Mouse (Mus musculus) spleen, postnatal 14 days (tissue): ENCODE data around the gene Nmnat3.
A peak's percentile ranks its signal among the peaks of the same experiment; 100 is the strongest.
"Not testable (repeated sequence)": the region's sequence is repeated elsewhere in the genome, so short reads cannot be mapped to it uniquely, and the experiment has no call there.

ENCODE experiments used
- DNase-seq, 2 experiments: peaks; one replicate each; pipeline ENCODE4 v3.0.0; 2021 to 2022; ENCODE audit warnings: low spot score in 2 of 2

Gene Nmnat3

DNA sequence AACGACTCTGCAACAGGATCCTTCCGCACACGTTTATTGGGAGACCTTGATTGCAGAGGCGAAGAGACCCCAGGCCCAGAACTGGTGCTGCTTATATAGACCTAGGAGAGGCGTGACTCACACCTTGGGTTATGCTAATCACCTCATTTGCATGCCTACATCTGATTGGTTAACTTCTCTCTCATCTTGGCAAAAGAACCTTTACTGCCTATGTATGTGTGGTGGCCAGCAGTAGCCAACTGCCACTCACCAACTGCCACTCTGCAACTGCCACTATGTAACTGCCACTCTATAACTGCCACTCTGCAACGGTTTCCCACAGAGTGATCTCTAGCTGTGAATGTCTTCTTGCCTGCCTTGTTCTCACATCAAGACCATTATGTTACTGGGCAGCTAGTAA, at the start of gene Nmnat3:
Nmnat3 (plus strand) TSS at position 301 of the 400 bp plus-strand sequence.
- DNase-seq: not testable (repeated sequence)

DNA sequence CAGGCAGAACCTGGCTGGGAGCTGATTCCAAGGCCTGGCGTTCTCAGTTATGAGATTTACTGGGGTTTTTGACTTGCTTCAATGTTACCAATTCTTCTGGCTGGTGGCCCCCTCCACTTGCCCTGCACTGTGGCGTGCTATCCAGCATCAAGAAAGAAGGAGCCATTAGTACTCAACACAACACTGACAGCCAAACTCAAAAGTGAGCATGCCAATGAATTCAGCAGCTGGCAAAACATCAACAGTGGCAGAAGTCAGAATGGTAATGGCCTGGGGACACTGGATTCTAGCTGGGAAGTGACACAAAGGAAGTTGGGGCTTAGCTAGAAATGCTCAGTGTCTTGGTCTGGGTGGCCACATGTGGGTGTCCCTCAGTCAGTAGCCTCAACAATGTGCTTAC, 43.8 kb upstream of the Nmnat3 start:
- no peak for DNase-seq

GRCm38 (mm10) chr9:98244223-98244622, 43.0 kb upstream of the Nmnat3 start:
- DNase-seq: no peak

- DNase-seq: no peak
Observed at GRCm38 (mm10) chr9:98245226-98245625, 42.0 kb upstream of the Nmnat3 start.

GRCm38 (mm10) chr9:98246351-98246750, 40.9 kb upstream of the Nmnat3 start:
- DNase-seq: no peak

GRCm38 (mm10) chr9:98260210-98260609, 27.0 kb upstream of the Nmnat3 start:
- no peak for DNase-seq

DNA sequence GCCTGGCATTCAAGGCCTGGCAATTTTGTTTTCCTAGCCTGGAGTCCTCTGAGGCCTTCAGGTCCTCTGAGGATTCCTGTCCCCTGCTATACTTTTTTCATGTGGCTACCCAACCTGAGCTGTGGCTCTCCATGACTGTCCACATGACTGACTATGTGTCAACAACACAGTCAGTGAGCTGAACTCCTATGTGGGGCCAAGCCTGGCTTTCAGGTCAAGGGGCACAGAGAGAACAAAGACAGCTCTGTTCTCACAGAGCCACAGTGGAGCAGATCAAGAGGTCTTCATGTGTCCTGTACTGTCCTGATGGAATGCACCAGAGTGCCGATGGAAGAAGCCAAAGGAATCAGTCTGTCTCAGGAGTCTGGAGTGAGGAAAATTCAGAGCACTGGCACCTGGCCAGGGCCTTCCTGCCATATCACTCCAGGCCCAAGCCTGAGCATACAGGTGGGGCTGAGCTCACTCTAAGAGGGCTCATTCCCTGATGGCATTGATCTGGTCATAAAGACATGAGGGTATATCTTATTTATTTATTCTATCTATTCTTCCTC, 25.7 kb upstream of the Nmnat3 start:
- no peak for DNase-seq

- no peak for DNase-seq
Observed at GRCm38 (mm10) chr9:98264916-98265315, 22.3 kb upstream of the Nmnat3 start.

GRCm38 (mm10) chr9:98272734-98273133, 14.5 kb upstream of the Nmnat3 start:
- DNase-seq: no peak

GRCm38 (mm10) chr9:98275080-98275479, 12.2 kb upstream of the Nmnat3 start:
- no peak for DNase-seq

- DNase-seq: no peak
Observed at GRCm38 (mm10) chr9:98280162-98280561, 7.1 kb upstream of the Nmnat3 start.

DNA sequence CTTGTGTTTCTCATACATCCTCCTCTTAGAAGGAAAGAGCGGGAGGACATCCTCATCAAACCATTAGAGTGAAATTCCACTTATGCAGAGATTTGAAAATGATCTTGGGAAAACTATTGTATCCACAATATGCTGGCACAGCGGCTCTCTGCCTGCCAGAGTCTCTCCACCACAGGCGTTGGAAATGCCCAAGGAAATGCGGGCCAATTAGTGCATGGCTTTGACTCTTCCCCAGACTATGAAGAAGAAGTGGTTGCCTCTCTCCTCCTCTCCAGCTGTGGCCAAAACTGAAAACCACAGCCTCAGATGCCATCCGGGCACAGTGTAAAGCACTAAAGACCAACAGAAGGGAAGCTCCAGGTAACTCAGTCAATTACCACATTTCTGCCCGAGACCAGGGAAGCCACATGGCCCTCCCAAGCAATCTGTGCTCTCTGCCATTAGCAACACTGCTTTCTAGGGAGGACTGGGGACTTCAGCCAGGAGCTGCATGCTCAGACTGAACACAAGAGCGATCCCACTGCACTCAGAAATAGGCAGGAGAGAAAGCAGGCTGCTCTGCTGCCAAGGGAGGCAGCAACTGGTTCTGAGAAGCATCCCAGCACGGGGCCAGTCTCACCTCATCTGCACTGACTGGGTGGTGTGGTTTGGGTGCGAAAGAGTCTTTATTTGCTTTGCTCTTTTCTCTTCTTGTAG, 1.5 kb upstream of the Nmnat3 start:
- DNase-seq: no peak

- DNase-seq: no peak
Observed at GRCm38 (mm10) chr9:98289665-98290064, 2.4 kb downstream of the Nmnat3 start.

DNA sequence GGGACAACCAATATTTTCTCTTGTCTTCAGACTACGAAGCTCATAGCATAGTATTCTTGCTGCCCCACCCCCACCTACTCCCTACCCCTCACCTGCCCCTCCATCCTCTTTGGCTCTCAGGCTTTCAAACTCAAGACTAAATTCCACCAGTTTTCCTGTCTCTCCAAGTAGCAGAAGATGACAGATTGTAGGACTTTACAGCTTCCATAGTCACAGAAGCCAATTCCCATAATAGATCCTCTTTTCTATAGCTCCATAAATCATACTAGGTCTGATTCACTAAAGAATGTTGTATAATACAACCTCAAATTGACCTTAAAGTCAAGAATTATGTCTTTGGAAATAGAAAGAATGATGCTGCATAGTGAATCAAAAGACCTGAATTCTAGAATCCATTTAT, 3.4 kb downstream of the Nmnat3 start:
- no peak for DNase-seq

GRCm38 (mm10) chr9:98296383-98297201, 9.4 kb downstream of the Nmnat3 start:
- peak; percentile 87 to 88 for DNase-seq

GRCm38 (mm10) chr9:98297234-98297936, 10.2 kb downstream of the Nmnat3 start:
- peak in 1 of 2 experiments; percentile 22 for DNase-seq

DNA sequence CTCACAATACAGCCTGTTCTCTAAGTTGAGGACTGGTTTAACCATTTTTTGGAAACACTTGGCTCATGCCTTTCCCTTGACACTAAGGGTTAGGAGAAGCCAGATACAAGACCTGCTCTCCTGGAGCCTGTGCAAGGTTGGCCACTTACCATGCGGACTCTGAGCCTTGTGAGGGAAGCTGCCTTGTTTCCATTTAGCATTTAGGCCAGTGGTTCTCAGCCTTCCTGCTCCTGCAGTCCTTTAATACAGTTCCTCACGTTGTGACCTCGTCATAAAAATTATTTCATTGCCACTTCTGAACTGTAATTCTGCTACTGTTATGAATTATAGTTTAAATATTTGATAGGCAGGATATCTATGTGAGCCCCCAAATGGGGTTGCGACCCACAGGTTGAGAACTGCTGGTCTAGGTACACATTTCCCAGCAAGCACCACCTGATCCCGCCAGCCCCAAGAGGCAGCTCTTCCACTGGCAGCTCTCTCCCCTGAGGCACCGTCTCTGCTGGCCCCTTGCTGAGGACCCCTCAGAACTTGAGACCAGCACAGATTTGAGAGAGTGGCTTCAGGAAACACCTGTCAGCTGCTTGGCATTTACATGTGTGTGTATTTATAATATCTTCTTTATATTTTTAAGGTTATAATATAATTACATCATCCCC, 10.8 kb downstream of the Nmnat3 start:
- DNase-seq: no peak

- no peak for DNase-seq
Observed at GRCm38 (mm10) chr9:98298761-98299160, 11.5 kb downstream of the Nmnat3 start.

DNA sequence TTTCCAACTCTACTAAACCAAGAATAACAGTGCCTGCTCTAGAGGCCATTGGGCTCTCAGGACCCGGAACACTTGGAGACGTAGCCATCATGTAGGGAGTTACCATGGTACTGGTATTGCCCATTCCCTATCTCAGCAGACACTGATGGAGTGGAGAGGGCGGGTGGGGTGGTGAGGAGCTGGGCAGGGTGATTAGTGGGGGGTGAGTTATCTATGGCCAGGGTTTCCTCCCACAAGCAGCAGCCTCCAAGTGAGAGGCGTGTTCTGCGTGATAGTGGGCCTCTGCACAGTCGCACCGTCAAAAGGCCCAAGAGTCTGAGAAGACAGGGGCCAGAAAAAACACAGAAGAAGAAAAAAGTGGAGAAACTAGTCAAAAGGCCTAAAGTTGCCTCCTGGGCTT, 12.0 kb downstream of the Nmnat3 start:
- DNase-seq: peak; percentile 35

DNA sequence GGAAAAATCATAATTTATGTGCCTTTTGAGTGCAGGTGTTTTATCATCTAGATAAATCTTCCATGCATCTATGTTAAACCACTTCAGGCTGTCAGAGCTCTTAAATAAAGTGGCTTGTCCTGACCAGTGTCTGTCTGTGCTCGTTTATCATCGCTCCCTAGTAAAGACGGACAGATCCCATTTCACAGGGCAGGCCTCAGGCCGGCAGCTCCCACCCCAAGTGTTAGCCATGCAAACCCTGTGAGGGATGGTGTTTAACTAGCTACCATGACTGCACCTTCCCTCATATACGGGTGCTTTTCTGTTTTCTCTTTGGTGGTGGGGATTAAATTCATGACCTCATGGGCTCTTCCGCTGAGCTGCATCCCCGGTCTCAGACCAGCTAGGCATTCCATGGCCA, 13.3 kb downstream of the Nmnat3 start:
- no peak for DNase-seq

- no peak for DNase-seq
Observed at GRCm38 (mm10) chr9:98307011-98307410, 19.8 kb downstream of the Nmnat3 start.
